Mouse (Mus musculus): ENCODE results near the gene Ttc7b. TPM values are rescaled to one million over a fixed set of nuclear protein-coding genes. Genes with fewer than 3 reads are reported as not detected.

Gene Ttc7b
- polyA plus RNA-seq, 1 experiment from 2014 or later, result 29.4 TPM

- WGBS (ENCODE audit: missing documents), result 63% methylated on average over 3 of the region's 3 CpGs
- Histone ChIP-seq H3K79me2 (ENCODE audit: inconsistent target) (no peaks in the 10 kb centered on the region), H3K27ac (no peak overlapping the region), H3K4me3 (ENCODE audit: inconsistent target) (no peak overlapping the region), H3K36me3 (ENCODE audit: inconsistent target) (peaks cover 18% of the 10 kb centered on the region; the same call in 1 of the 2 replicates)
These were observed 202.7 kb downstream of the Ttc7b start for GRCm38 (mm10) chr12:100317936-100318335.

GRCm38 (mm10) chr12:100316094-100316493 lies 204.5 kb downstream of the Ttc7b start:
- no peak overlapping the region for H3K27ac ChIP-seq
- H3K4me3 ChIP-seq (ENCODE audit: inconsistent target), result no peak overlapping the region
- no peaks in the 10 kb centered on the region for H3K79me2 ChIP-seq (ENCODE audit: inconsistent target)
- WGBS (ENCODE audit: missing documents), result 96% methylated on average over 9 of the region's 9 CpGs
- H3K36me3 ChIP-seq (ENCODE audit: inconsistent target), result peaks cover 18% of the 10 kb centered on the region; the same call in 1 of the 2 replicates

GRCm38 (mm10) chr12:100315119-100315885 lies 205.3 kb downstream of the Ttc7b start:
- WGBS (ENCODE audit: missing documents), result 95% methylated on average over 8 of the region's 8 CpGs
- peaks cover 18% of the 10 kb centered on the region; the same call in 1 of the 2 replicates for H3K36me3 ChIP-seq (ENCODE audit: inconsistent target)
- H3K4me3 ChIP-seq (ENCODE audit: inconsistent target), result no peak overlapping the region
- H3K79me2 ChIP-seq (ENCODE audit: inconsistent target), result no peaks in the 10 kb centered on the region
- H3K27ac ChIP-seq, result no peak overlapping the region

- Histone ChIP-seq H3K79me2 (ENCODE audit: inconsistent target) (no peaks in the 10 kb centered on the region), H3K4me3 (ENCODE audit: inconsistent target) (no peak overlapping the region), H3K27ac (no peak overlapping the region), H3K36me3 (ENCODE audit: inconsistent target) (peaks cover 18% of the 10 kb centered on the region; the same call in 1 of the 2 replicates)
- 81% methylated on average over 11 of the region's 12 CpGs for WGBS (ENCODE audit: missing documents)
These were observed 206.7 kb downstream of the Ttc7b start for GRCm38 (mm10) chr12:100313785-100314375.

GRCm38 (mm10) chr12:100313209-100313608 lies 207.4 kb downstream of the Ttc7b start:
- H3K27ac ChIP-seq, result no peak overlapping the region
- H3K79me2 ChIP-seq (ENCODE audit: inconsistent target), result no peaks in the 10 kb centered on the region
- WGBS (ENCODE audit: missing documents), result 56% methylated on average over 6 of the region's 6 CpGs
- peaks cover 18% of the 10 kb centered on the region; the same call in 1 of the 2 replicates for H3K36me3 ChIP-seq (ENCODE audit: inconsistent target)
- no peak overlapping the region for H3K4me3 ChIP-seq (ENCODE audit: inconsistent target)

GRCm38 (mm10) chr12:100310471-100311392 lies 209.9 kb downstream of the Ttc7b start:
- WGBS (ENCODE audit: missing documents), result 86% methylated on average over 6 of the region's 6 CpGs
- H3K27ac ChIP-seq, result no peak overlapping the region
- H3K79me2 ChIP-seq (ENCODE audit: inconsistent target), result no peaks in the 10 kb centered on the region
- H3K4me3 ChIP-seq (ENCODE audit: inconsistent target), result no peak overlapping the region
- peaks cover 18% of the 10 kb centered on the region; the same call in 1 of the 2 replicates for H3K36me3 ChIP-seq (ENCODE audit: inconsistent target)

- Histone ChIP-seq H3K79me2 (ENCODE audit: inconsistent target) (no peaks in the 10 kb centered on the region), H3K36me3 (ENCODE audit: inconsistent target) (peaks cover 4% of the 10 kb centered on the region; the same call in 1 of the 2 replicates), H3K4me3 (ENCODE audit: inconsistent target) (no peak overlapping the region), H3K27ac (no peak overlapping the region)
- 97% methylated on average over 4 of the region's 4 CpGs for WGBS (ENCODE audit: missing documents)
These were observed 211.4 kb downstream of the Ttc7b start for GRCm38 (mm10) chr12:100309201-100309600.

GRCm38 (mm10) chr12:100307501-100308260 lies 212.9 kb downstream of the Ttc7b start:
- Histone ChIP-seq H3K27ac (no peak overlapping the region), H3K4me3 (ENCODE audit: inconsistent target) (no peak overlapping the region), H3K79me2 (ENCODE audit: inconsistent target) (no peaks in the 10 kb centered on the region), H3K36me3 (ENCODE audit: inconsistent target) (no peaks in the 10 kb centered on the region)
- 95% methylated on average over 8 of the region's 8 CpGs for WGBS (ENCODE audit: missing documents)

- H3K4me3 ChIP-seq (ENCODE audit: inconsistent target), result no peak overlapping the region
- no peak overlapping the region for H3K27ac ChIP-seq
- H3K79me2 ChIP-seq (ENCODE audit: inconsistent target), result no peaks in the 10 kb centered on the region
- no peaks in the 10 kb centered on the region for H3K36me3 ChIP-seq (ENCODE audit: inconsistent target)
- WGBS (ENCODE audit: missing documents), result 100% methylated on average over 1 of the region's 1 CpGs
These were observed 214.3 kb downstream of the Ttc7b start for GRCm38 (mm10) chr12:100306336-100306735.

- Histone ChIP-seq H3K27ac (no peak overlapping the region), H3K36me3 (ENCODE audit: inconsistent target) (no peaks in the 10 kb centered on the region; the same call in 1 of the 2 replicates), H3K4me3 (ENCODE audit: inconsistent target) (no peak overlapping the region), H3K79me2 (ENCODE audit: inconsistent target) (no peaks in the 10 kb centered on the region)
- 90% methylated on average over 4 of the region's 4 CpGs for WGBS (ENCODE audit: missing documents)
These were observed 215.5 kb downstream of the Ttc7b start for GRCm38 (mm10) chr12:100305051-100305673.

GRCm38 (mm10) chr12:100304280-100304679 lies 216.3 kb downstream of the Ttc7b start:
- WGBS (ENCODE audit: missing documents), result 100% methylated on average over 2 of the region's 2 CpGs
- H3K36me3 ChIP-seq (ENCODE audit: inconsistent target), result no peaks in the 10 kb centered on the region; the same call in 1 of the 2 replicates
- H3K79me2 ChIP-seq (ENCODE audit: inconsistent target), result no peaks in the 10 kb centered on the region

GRCm38 (mm10) chr12:100303141-100303540 lies 217.5 kb downstream of the Ttc7b start:
- Histone ChIP-seq H3K4me3 (ENCODE audit: inconsistent target) (no peak overlapping the region), H3K79me2 (ENCODE audit: inconsistent target) (no peaks in the 10 kb centered on the region), H3K36me3 (ENCODE audit: inconsistent target) (no peaks in the 10 kb centered on the region; the same call in 1 of the 2 replicates), H3K27ac (no peak overlapping the region)
- 94% methylated on average over 7 of the region's 7 CpGs for WGBS (ENCODE audit: missing documents)

More at GRCm38 (mm10) chr12:100304280-100304679, 216.3 kb downstream of the Ttc7b start:
- Histone ChIP-seq H3K4me3 (ENCODE audit: inconsistent target) (no peak overlapping the region), H3K27ac (no peak overlapping the region)

GRCm38 (mm10) chr12:100300446-100300845 lies 220.2 kb downstream of the Ttc7b start:
- Histone ChIP-seq H3K79me2 (ENCODE audit: inconsistent target) (no peaks in the 10 kb centered on the region), H3K27ac (no peak overlapping the region), H3K4me3 (ENCODE audit: inconsistent target) (no peak overlapping the region), H3K36me3 (ENCODE audit: inconsistent target) (no peaks in the 10 kb centered on the region; the same call in 1 of the 2 replicates)
- 96% methylated on average over 5 of the region's 5 CpGs for WGBS (ENCODE audit: missing documents)
